In genomic region chr11:17639922-17640321, GRCm38 (mm10) we compare ENCODE assay signal across 19 mouse cellular contexts.
DNase-seq lines count a peak whose midpoint lies in the region; ATAC-seq and TF ChIP-seq lines count a peak whose summit lies in the region.
"Had no signal": no experiment of that assay in that cellular context is flagged by ENCODE, and none has a peak within 500 bp of the region (broad histone marks: within the 10 kb centered on the region; RNA-seq: fewer than 3 reads in every experiment).

No protein-coding gene starts in this region.

- H3K4me1 ChIP-seq in heart, postnatal 0 days (ENCODE audit: control insufficient read depth, insufficient read depth) = no peaks in the 10 kb centered on the region
- H3K4me1 ChIP-seq in lung, embryonic 14.5 days (ENCODE audit: insufficient read depth) = no peaks in the 10 kb centered on the region
- H3K4me1 ChIP-seq: forebrain, embryonic 13.5 days; heart, embryonic 12.5 days; hindbrain, embryonic 15.5 days; liver, embryonic 12.5 days; megakaryocyte, embryonic 14.5 days had no signal

- no peak overlapping the region for H3K4me2 ChIP-seq in heart, postnatal 0 days (ENCODE audit: low read depth, low read length)
- no peak overlapping the region for H3K4me2 ChIP-seq in lung, embryonic 14.5 days
- H3K4me2 ChIP-seq: forebrain, embryonic 13.5 days; heart, embryonic 12.5 days; hindbrain, embryonic 15.5 days; liver, embryonic 12.5 days had no signal

- WGBS in heart, postnatal 0 days = 61% methylated on average over 7 of the region's 7 CpGs
- 57% methylated on average over 7 of the region's 7 CpGs for WGBS in lung, embryonic 14.5 days

- no peak for TF ChIP-seq EP300 in heart, postnatal 0 days (IDR thresholded peaks at IDR 0.05; ENCODE audit: low read depth)

- no peak overlapping the region for H3K9ac ChIP-seq in heart, postnatal 0 days (replicated peaks; ENCODE audit: low read depth, low read length)
- H3K9ac ChIP-seq in lung, embryonic 14.5 days = no peak overlapping the region
- H3K9ac ChIP-seq: forebrain, embryonic 13.5 days; heart, embryonic 12.5 days; hindbrain, embryonic 15.5 days; liver, embryonic 12.5 days had no signal

- no peak overlapping the region for H3K4me3 ChIP-seq in heart, postnatal 0 days (ENCODE audit: low read depth, low read length)
- no peak overlapping the region for H3K4me3 ChIP-seq in lung, embryonic 14.5 days (ENCODE audit: low read depth, low read length)
- H3K4me3 ChIP-seq: forebrain, embryonic 13.5 days; heart, embryonic 12.5 days; hindbrain, embryonic 15.5 days; liver, embryonic 12.5 days; megakaryocyte, embryonic 14.5 days had no signal

- H3K27ac ChIP-seq in heart, postnatal 0 days (ENCODE audit: low read depth) = no peak overlapping the region
- H3K27ac ChIP-seq in lung, embryonic 14.5 days (ENCODE audit: low read depth) = no peak overlapping the region
- H3K27ac ChIP-seq: forebrain, embryonic 13.5 days; hindbrain, embryonic 15.5 days; liver, embryonic 12.5 days had no signal

- ATAC-seq in heart, postnatal 0 days (ENCODE audit: insufficient read depth, low read depth) = no peak
- ATAC-seq in lung, embryonic 14.5 days (ENCODE audit: insufficient read depth) = no peak
- ATAC-seq: forebrain, embryonic 13.5 days; liver, embryonic 12.5 days had no signal

- no peaks in the 10 kb centered on the region for H3K36me3 ChIP-seq in heart, postnatal 0 days (replicated peaks; ENCODE audit: control insufficient read depth, insufficient read depth, low read length)
- H3K36me3 ChIP-seq in lung, embryonic 14.5 days (ENCODE audit: insufficient read depth) = no peaks in the 10 kb centered on the region
- H3K36me3 ChIP-seq: heart, embryonic 12.5 days; hindbrain, embryonic 15.5 days; liver, embryonic 12.5 days had no signal

- no peaks in the 10 kb centered on the region for H3K27me3 ChIP-seq in heart, postnatal 0 days (ENCODE audit: control insufficient read depth, insufficient read depth, low read length)
- no peaks in the 10 kb centered on the region for H3K27me3 ChIP-seq in lung, embryonic 14.5 days (ENCODE audit: insufficient read depth, low read length)
- H3K27me3 ChIP-seq: forebrain, embryonic 13.5 days; heart, embryonic 12.5 days; hindbrain, embryonic 15.5 days; liver, embryonic 12.5 days; megakaryocyte, embryonic 14.5 days had no signal

- TF ChIP-seq CTCF in heart, postnatal 0 days (IDR thresholded peaks at IDR 0.05; ENCODE audit: low read depth) = peak; percentile 22; the same call in 1 of the 2 replicates
- peak; percentile 15; the same call in 1 of the 2 replicates for TF ChIP-seq CTCF in lung, embryonic 14.5 days (IDR thresholded peaks at IDR 0.05; ENCODE audit: low read depth)

- H3K9me3 ChIP-seq in heart, postnatal 0 days (replicated peaks; ENCODE audit: control insufficient read depth, low read length) = no peaks in the 10 kb centered on the region
- H3K9me3 ChIP-seq in lung, embryonic 14.5 days (ENCODE audit: low read depth, low read length) = no peaks in the 10 kb centered on the region
- H3K9me3 ChIP-seq: forebrain, embryonic 13.5 days; heart, embryonic 12.5 days; hindbrain, embryonic 15.5 days; liver, embryonic 12.5 days; megakaryocyte, embryonic 14.5 days had no signal

- no peak for DNase-seq in heart, postnatal 0 days (ENCODE audit: low spot score)
- DNase-seq in heart, postnatal 4 days = no peak
- peak; percentile 22 for DNase-seq in lung, embryonic 14.5 days
- no peak for DNase-seq in lung, adult 18-20 months
- DNase-seq in ES-CJ7 (ENCODE audit: low read depth, low spot score) (peak; percentile 29), NIH3T3 (ENCODE audit: low read depth) (peak; percentile 3)
- DNase-seq in urinary bladder, postnatal 4 days (ENCODE audit: low spot score in 2 of 2) = no peak
- DNase-seq: adrenal gland, postnatal 25 days; cerebellum, adult 18-20 months; kidney, adult 18-20 months; kidney, postnatal 14 days; lung, postnatal 10 days; right cerebral cortex, adult 18-20 months; thymus, postnatal 25 days had no signal

Comparison
In these comparisons a context has a peak if more than half of its experiments do, and no peak if none do; other contexts are left out.
1. DNase-seq: peak in lung, embryonic 14.5 days (single experiment), ES-CJ7 (single experiment) and NIH3T3 (single experiment); none in heart, postnatal 0 days (single experiment), heart, postnatal 4 days (single experiment), lung, adult 18-20 months (0 of 2) and urinary bladder, postnatal 4 days (0 of 2).